Mouse (Mus musculus) neural tube, embryonic 10.5 days (tissue): ENCODE data around the gene Zdhhc14.
"Not testable (repeated sequence)": the region's sequence is repeated elsewhere in the genome, so short reads cannot be mapped to it uniquely, and the experiment has no call there.

Source experiments
- DNase-seq: peaks from one replicate; pipeline ENCODE4 v3.0.0-alpha.2; 2017; ENCODE audit warnings: low spot score; ENCODE audit errors: extremely low spot score

Gene Zdhhc14

DNA sequence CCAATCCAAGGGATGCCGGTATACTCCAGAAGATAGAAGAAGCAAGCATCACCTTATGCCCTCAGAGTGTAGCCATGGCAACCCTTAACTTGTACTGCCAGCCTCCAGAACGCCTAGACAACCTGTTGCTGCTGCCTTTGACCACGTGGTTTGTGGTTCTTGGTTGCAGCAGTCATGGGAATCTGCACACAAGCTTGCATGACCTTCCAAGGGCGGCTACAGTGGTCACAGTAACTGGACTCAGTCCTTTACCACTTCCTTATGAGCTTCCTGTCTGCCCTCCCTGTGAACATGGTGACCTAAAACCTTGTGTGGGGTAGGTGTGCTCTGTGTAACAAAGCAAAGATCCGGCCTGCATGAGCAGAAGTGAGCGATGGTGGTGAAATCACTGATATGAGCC lies 109.6 kb downstream of the Zdhhc14 start:
- DNase-seq, result no peak

DNA sequence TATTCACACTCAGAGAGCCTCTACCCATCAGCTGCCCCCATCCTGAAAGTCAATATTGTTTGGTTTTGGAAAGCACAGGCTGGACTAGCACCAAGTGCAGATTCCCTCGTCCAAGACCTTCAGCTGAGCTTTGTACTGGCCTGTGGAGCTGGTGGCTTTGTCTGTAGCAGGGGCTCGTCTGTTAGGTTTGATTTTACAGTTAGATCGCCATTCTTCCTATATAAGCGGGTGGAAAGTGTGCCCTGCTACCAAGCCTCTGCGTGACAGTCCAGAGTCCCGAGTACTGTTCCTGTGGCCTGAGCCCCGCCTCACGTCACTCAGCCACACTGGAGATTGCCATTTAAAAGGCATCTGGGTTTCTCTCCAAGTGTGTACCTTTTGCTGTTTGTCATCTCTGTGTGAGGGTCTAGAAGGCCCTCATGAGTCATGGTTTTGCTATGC lies 113.8 kb downstream of the Zdhhc14 start:
- DNase-seq, result no peak

DNA sequence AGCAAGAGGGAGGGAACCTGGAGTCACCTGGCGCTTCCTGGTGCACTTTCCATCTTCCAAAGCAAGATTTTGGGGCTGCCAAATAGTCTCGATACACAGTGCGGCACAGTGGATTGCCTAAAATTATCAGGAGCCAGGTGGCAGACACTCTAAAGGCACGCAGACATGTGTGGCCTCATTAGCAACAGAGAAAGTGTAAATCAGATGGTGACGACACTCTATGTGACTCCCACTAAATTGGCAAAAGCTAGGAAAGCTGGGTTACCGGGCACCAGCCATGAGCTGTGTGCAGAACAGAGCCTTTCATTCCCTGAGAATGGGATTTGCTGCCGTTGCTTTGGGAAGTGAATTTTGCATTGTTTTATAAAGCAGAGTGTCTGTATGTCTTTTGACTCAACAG lies 115.0 kb downstream of the Zdhhc14 start:
- no peak for DNase-seq

DNA sequence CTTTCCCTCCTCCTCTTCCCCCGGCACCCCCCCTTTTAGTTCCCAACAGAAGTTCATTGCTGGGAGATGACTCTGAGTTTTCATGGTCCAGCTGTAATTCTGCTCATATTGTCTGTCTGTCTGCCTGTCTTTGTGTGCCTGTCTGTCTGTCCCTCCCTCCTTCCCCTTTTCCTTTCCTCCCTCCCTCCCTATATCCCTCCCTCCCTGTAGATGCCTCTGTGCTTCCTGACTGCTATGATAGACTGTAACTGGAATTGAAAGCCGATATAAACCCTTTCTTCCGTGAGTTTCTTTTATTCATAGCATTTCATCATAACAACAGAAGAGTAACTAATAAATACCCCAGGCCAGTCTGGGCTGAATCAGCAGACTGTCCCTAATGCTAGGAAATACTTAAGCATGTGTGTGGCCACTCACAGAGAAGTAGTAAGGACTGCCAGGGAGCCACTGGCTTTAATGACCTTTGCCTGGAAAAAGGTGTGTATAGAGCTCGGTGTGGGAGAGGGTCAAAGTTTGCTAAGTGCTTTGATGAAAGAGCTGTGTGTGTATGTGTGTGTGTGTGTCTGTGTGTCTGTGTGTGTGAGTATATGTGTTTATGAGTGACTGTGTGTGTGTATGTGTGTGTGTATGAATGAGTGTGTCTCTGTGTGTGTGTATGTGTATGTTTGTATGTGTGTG lies 117.7 kb downstream of the Zdhhc14 start:
- no peak for DNase-seq

DNA sequence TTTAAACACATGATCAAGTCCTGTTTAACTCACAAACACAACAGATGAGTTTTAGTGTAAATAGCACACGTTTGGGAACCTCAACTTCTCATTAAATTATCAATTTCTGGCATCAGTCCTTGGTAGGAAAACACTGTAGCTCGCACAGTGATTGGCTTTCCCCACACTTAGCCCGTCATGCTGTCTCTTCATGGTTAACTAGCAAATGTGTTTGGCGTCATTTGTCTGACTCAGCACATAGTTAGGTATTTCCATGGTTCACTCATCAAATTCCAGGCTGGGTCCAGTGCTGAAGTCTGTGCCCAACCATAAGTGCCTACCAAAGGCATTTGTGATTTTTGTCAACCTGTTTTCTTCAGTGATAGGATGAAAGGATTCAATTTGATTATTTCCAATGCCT lies 119.9 kb downstream of the Zdhhc14 start:
- no peak for DNase-seq

DNA sequence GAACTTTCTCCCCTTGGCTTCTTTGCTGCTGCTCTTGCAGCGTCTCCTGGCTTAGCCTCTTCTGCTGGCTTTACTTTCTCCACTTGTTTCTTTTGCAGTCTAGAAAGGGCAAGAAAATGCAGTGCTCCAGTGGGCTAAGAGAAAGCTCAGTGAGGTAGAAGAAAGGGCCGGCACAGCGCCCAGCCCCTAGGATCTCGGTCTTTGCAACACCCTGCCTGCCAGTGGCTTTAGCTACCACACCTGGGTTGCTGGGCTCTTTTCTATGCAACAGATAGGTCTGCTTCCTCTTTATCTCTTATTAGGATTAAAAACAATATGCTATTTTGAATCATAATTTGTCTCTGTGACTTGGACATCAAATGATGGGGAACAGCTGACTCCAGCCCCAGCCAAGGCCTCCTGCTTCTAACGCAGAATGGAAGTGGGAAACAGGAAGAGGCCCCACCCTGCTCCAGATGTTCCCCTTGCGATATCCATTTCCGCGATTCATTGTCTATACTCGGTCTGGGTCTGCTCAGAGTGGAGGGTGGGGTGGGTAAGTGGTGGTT lies 122.5 kb downstream of the Zdhhc14 start:
- no peak for DNase-seq

DNA sequence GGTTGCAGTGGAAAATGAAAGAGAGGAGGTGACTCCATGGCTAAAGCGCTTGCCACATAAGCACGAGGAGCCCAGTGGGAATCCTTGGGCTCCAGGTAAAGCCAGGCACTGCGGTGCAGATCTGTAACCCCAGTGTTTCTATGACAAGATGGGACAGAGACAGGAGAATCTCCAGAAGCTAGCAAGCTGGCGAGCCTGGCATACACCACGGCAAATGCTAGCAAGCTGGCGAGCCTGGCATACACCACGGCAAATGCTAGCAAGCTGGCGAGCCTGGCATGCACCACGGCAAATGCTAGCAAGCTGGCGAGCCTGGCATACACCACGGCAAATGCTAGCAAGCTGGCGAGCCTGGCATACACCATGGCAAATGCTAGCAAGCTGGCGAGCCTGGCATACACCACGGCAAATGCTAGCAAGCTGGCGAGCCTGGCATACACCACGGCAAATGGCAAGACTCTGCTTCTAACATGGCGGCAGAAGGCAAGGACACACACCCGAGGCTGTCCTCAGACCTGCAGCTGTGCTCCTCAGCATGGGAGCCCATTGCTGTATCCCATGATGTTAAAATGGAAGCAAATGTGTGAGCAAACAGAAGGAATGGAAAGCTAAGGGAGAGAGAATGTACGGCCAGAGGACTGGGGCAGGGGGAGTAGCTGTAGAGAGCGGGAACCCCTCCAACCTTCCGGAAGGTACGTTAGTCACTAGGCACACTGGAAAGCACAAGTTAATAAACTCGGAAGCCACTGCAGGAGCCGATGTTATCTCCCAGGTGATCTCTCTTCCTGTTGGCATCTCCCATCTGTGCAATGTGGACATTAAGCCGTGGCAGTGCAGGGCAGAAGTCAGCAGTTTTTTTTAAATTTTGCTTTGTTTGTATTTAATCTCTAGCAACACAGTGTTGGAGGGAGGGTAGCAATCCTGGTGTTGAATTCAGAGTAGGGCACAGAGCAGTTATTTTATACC lies 129.6 kb downstream of the Zdhhc14 start:
- no peak for DNase-seq

DNA sequence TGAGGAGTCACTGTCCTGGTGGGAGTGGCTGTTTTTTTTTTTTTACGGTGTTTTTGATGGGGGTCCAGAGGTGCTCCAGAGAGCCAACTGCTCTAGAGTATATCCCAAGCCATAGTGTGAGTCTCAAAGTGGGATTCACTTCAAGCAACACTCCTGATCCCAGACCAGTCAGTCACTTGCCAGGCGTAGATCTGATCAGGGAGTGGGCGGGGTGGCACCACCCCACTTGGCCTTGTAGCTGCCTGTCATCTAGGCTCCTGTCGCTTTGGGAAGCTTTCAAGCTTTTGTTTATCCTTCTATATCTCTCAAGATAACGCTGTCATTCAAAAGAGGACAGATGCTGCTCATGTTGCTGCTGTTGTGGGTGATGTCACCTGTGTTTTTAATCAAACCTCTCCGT lies 130.4 kb downstream of the Zdhhc14 start:
- no peak for DNase-seq

DNA sequence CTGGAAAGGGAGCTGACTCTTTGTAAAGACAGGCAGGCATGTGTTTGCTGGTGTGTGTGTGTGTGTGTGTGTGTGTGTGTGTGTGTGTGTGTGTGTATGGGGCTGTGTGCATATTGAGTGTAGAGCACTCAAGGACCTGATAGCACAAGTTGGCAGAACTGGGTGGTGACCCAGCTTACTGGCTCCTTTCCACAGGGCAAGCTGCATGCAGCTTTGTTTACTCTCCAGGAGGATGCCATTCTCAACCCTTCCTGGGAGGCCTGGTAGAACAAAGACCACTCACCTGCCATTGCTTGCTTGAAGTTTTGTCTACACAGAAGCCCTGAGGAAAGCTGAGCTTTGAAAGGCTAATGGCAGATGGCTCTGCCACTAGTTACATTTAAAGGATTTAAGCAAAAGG lies 130.8 kb downstream of the Zdhhc14 start:
- DNase-seq, result no peak

DNA sequence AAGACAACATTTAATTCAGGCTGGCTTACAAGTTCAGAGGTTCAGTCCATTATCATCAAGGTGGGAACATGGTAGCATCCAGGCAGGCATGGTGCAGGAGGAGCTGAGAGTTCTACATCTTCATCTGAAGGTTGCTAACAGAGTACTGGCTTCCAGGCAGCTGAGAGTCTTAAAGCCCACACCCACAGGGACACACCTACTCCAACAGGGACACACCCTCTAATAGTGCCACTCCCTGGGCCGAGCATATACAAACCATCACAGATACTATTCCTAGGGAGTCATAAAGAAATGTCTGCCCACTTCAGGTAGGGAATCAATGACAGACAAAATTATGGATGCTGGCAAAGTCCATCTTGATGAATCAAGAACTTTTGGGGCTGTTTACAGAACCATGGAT lies 132.5 kb downstream of the Zdhhc14 start:
- not testable (repeated sequence) for DNase-seq

DNA sequence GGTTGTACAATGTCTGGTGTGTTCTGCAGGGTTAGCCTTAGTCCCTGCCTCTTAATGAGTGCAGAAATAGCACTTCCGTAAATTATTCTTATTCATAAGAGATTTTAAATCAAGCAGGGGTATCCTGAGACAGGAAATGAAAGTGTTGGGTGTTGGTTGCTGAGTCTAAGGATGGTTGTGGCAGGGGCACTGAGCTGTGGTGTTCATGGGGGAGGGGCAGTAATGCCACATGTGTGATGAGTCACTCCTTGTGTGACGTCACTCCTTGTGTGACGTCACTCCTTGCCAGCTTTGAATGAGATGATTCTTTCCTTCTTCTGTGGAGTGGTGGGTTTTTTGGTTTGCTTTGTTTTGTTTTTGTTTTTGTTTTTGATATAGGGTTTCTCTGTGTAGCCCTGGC lies 134.0 kb downstream of the Zdhhc14 start:
- no peak for DNase-seq

DNA sequence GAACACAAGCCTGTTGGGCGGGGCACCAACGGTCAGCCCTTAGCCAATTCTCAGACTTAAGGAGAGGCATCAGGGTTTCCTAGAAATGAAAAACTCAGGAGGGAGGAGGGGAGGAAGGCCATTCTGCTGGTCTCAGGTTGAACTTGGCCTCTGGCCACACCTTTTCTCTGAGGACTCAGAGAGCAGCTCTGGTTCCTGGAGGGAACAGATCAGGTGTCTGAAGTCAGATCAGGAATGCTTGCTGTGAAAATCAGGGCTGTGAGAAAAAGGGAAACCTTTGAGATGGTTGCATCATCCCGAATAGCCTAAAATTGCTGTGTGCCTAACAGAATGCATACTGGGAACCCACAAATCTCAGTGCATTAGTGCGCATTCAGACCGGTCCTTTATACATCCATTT lies 135.3 kb downstream of the Zdhhc14 start:
- no peak for DNase-seq

DNA sequence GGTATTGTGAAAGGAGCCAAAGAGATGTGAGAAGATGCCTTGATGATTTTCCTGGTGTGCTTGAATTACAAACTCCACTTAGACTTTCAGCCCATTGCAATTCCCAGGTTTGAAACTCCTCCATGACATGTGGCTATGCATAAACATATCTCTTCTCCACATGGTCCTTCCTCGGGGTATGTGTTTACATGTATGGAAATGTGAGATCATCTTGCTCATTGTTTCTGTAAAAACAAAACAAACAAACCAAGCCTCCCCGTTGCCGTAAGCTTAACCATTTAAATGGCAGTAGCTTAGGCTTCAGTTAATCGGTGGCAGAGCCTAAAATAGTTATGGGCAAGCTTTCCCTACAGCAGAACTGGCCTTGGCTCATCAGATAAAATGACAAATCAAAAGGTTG lies 137.3 kb downstream of the Zdhhc14 start:
- no peak for DNase-seq

DNA sequence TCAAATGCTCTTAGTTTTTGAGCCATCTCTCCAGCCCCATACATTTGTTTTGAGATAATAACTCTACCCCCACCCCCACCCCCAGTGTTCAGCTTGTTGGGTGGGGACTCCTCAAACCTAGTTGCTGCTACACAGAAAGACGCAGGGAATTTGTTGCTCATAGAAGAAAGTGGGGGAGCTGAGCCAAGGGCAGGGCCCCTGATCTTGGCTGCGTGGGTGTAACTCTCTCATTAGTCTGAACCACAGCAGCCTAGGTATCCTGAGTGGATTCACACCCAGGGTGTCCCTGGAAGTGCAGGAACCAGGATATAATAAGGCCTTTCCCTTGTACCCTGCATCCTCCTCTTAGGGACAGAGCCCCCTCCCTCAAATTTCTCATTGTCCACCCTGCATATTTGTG lies 142.9 kb downstream of the Zdhhc14 start:
- DNase-seq, result no peak

DNA sequence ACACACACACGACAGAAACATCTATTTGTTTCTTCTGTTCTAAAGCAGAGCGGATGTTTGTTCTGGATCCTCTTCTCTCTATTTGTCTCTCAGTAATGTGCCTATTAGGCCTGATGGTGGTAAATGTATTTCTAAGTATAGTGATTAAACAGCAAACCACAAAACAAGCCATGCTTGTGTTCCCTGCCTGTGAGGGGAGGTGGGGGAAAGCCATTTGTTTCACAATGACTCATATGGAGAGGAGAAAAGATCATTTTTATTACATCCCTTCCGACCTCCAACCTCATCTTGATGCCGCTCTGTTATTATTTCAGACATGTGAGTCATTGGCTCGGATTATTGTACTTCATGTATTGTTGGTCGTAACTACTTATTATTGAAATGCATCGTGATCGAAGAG lies 149.1 kb downstream of the Zdhhc14 start:
- no peak for DNase-seq

DNA sequence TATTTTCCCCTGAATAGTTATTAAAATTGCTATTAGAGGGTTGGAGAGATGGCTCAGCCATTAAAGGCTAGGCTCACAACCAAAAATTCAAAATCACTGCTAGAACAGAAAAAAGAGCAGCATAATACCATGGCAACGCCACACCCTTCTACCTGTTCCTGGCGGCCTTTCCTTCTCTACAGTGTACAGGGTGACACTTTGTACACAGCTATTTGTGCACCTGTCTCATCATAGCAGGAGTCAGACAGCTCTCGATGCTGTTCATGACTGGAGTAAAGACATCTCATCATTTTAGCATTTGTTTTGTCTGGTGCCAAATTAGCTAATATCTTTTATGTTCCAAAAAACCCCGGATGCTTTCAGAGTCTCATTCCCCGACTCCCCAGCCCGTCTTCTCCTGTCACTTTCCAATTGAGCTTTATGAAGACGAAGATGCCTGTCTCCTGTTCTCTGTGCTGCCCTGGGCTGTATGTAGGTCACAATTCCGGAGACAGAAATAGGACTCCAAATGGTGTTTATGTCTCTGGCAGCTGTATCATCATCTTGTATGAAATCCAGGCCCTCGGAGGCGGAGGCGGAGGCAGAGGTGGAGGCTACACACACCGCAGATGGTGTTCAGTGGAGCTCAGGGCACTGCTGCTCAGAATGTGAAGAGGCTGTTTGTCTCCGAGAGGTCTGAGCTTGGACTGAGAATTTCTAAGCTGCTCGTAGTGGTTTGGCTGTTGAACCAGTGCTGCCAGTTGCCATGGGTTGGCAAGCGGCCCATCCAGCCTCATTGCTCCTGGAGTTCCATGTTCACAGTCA lies 150.8 kb downstream of the Zdhhc14 start:
- no peak for DNase-seq

DNA sequence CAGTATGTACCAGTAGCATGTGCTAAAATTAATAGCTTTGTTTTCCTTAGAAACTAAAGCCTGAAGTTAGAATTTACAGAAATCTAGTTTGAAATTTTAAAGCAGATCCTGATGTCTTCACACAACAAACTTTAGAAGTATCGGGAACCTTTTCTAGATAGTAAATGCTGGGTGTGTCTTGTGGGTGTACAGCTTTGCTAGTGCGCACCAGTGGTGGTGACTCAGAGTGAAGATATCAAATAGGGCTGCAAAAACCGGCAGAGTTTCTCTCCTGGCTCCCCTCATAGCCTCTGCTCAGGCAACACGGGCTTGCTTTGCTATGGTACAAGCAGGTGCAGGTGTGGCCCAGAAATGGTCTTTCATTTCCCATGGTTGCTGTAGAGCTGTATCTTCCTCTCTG lies 157.8 kb downstream of the Zdhhc14 start:
- DNase-seq, result no peak

DNA sequence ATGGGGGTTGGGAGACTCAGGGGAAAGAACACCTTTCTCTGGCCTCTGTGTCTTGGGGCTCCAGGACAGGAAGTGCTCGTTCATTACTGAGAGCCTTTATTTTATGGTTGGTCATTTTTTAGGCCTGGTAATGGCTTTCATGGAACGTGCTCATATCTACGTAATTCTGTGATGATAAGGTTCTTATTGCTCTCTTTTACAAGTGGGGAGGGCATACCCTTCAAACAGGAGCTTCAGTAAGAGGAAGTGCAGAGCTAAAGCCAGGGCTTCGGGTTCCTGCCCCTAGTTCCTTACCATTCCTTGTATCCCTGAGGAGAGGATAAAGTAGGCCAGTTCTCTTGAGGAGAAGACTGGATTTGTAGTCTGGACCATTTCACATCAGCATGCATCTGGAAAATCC lies 158.3 kb downstream of the Zdhhc14 start:
- DNase-seq, result no peak

DNA sequence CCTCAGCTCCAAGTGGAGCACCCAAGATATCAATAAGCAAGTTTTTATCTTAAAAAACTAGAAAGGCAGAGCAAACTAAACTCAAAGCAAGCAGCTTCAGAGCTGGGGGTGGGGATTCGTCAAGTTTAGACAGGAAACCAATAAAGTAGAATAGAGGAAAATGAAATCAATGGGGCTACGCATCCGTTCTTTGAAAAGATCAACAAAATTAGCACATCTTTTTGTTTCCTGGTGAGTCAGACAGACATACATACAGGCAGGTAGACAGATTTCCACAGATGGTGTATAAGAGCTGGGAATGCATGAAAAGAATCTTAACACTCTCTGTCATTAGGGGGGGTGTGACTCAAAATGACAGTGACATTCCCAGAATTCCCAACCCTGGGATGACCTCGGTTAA lies 159.2 kb downstream of the Zdhhc14 start:
- DNase-seq, result no peak

DNA sequence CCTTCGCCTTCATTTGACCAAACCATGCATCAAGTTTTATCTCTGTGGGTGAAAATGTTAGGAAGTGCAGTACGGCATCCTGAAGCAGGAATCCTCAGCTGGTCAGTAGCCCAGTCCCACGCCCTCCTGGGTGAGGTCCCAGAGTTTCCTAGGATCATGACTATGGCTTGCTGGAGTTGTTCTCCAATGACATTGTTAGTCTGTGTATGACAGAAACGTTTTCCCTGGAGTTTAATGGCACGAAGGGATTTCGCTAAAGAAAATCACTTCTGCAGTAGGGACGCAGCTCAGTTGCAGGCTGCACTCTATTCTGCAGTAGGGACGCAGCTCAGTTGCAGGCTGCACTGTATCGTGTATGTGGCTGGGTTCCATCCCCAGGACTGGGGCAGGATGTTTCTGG lies 161.6 kb downstream of the Zdhhc14 start:
- no peak for DNase-seq

DNA sequence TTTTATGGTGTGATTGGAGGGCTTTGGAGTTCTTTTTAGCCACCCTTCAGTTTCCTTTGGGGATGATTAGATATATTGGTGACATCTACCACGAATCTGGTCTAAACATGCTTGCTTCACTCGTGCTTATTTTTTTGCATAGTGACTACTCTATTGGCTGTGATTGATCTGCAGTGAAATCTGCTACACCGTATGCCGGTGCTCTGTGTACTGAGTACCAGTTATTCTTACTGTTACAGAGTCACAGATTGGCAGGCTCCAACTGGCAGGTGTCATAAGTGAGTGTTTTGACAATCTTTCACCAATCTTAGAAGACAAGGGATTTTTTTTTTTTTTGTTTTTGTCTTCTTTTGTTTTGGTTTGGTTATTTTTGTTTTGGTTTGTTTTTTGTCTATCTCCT lies 163.2 kb downstream of the Zdhhc14 start:
- DNase-seq, result no peak
